Mouse (Mus musculus) liver, postnatal 0 days (tissue): ENCODE data around the gene Ttc36.

Experiments used
- CTCF ChIP-seq: sonication (generic); IDR thresholded peaks from 2 replicates; pipeline ENCODE4 v1.5.1; 2016; ENCODE audit warnings: antibody characterized with exemption, low read depth
- EP300 ChIP-seq: IDR thresholded peaks from 2 replicates; pipeline ENCODE4 v1.6.1; 2016; ENCODE audit warnings: antibody characterized with exemption, low read depth, mild to moderate bottlenecking

DNA sequence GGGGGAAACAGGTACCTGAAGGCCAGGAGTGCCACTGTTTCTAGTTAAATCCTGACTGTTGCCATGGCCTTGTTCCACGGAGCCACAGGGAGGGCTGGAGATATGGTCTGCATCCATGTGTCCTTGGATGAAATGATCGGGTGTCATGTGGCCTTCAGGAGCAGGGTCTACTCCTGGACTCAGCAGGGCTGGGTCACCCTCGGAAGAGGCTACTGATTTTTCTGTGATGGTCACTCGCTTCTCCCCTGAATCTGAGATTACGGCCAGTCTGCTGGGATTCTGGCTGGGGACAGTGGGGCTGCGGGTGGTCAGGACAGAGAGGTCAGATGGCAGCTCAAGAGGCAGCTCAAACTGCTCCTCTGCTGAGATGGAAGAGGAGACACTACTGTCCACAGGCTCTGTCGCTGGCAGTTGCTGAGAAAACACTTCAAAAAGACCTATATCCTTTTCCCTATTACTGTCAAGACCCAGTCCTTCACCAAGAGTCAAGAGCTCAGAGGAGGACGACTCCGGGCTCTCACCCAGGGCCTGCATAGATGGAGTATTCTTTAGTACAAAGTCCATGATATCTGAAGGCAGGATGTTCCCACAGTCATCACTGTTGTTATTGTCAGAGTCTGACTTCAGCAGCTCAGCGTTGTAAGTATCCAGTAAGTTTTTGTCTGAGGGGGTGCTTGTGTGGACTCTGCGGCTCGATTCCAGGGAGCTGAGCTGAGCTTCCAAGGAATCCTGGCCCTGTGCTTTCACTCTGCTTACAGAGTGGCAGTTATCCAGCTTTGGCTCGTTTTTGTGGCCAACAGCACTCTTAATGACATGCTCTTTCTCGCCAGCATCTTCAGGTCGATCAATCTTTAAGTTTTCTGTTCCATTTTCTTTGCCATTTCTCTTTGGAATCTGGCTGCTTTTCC lies 17.3 kb upstream of the Ttc36 start:
- no peak for TF ChIP-seq EP300
- no peak for TF ChIP-seq CTCF
